Mouse (Mus musculus) liver, embryonic 11.5 days (tissue): Measurements from ENCODE around the gene Igf2bp3. TPM values are rescaled to one million over a fixed set of nuclear protein-coding genes. Genes with fewer than 3 reads are reported as not detected.

Source experiments
- ATAC-seq: fragments of 200-750 bp; cut with Nextera tagmentation; replicated peaks from 2 replicates; pipeline ENCODE4 v1.8.0; 2017; ENCODE audit warnings: moderate number of reproducible peaks, mild to moderate bottlenecking, moderate TSS enrichment, moderate library complexity; ENCODE audit not compliant: low FRiP score
- DNase-seq: peaks from one replicate; pipeline ENCODE4 v3.0.0-alpha.2; 2017; ENCODE audit warnings: low spot score
- H3K27ac ChIP-seq: fragments of 300-500 bp; sonication (generic); 2 replicates; pipeline ENCODE4 v1.5.1; 2014; ENCODE audit warnings: mild to moderate bottlenecking, low read depth, low read length, control low read depth
- H3K27me3 ChIP-seq: fragments of 300-500 bp; sonication (generic); replicated peaks from 2 replicates; pipeline ENCODE4 v1.6.1; 2014; ENCODE audit warnings: low read length, mixed read lengths; ENCODE audit not compliant: control insufficient read depth, insufficient read depth
- H3K36me3 ChIP-seq: fragments of 300-500 bp; sonication (generic); 2 replicates; pipeline ENCODE4 v1.6.1; 2014; ENCODE audit warnings: mild to moderate bottlenecking, low read length, moderate library complexity, mixed read lengths; ENCODE audit not compliant: control insufficient read depth, insufficient read depth
- H3K4me1 ChIP-seq: fragments of 300-500 bp; sonication (generic); replicated peaks from 2 replicates; pipeline ENCODE4 v1.6.1; 2014; ENCODE audit warnings: low read length, mixed read lengths; ENCODE audit not compliant: control insufficient read depth, insufficient read depth
- H3K4me2 ChIP-seq: fragments of 300-500 bp; sonication (generic); 2 replicates; pipeline ENCODE4 v1.6.1; 2014; ENCODE audit warnings: mild to moderate bottlenecking, control low read depth, moderate library complexity
- H3K4me3 ChIP-seq: fragments of 300-500 bp; sonication (generic); 2 replicates; pipeline ENCODE4 v1.5.1; 2014; ENCODE audit warnings: low read depth, low read length, control low read depth
- H3K9ac ChIP-seq: fragments of 300-500 bp; sonication (generic); 2 replicates; pipeline ENCODE4 v1.6.1; 2014; ENCODE audit warnings: low read depth, low read length, control low read depth
- H3K9me3 ChIP-seq: fragments of 300-500 bp; sonication (generic); 2 replicates; pipeline ENCODE4 v1.6.1; 2016; ENCODE audit warnings: low read length, inconsistent platforms, mixed read lengths; ENCODE audit not compliant: control insufficient read depth
- WGBS: fragments of 180-500 bp; shearing (Covaris S2); extraction: QIAGEN DNeasy Blood & Tissue Kit; methylation state at CpG from one replicate; pipeline ENCODE4 v1.1.7; 2014; 5-methylcytosine and 5-hydroxymethylcytosine counted together
- polyA plus RNA-seq: library from polyadenylated mRNA; unstranded; fragments of >200 nt; fragmentation: Nextera tagmentation; extraction: Ambion mirVana; gene quantifications from 2 replicates; pipeline ENCODE4 v1.2.1, GENCODE M21; 2014

Igf2bp3 gene
- polyA plus RNA-seq, 1 experiment from 2014 or later, result 57.8 TPM

GRCm38 (mm10) chr6:49173674-49174073, 41.1 kb downstream of the Igf2bp3 start:
- Histone ChIP-seq H3K4me2 (no peak overlapping the region), H3K4me3 (no peak overlapping the region), H3K36me3 (no peaks in the 10 kb centered on the region), H3K9ac (no peak overlapping the region), H3K4me1 (peaks cover 11% of the 10 kb centered on the region), H3K27ac (no peak overlapping the region), H3K27me3 (no peaks in the 10 kb centered on the region), H3K9me3 (no peaks in the 10 kb centered on the region)
- ATAC-seq (no peak), DNase-seq (no peak)
- 71% methylated on average over 4 of the region's 4 CpGs for WGBS

DNA sequence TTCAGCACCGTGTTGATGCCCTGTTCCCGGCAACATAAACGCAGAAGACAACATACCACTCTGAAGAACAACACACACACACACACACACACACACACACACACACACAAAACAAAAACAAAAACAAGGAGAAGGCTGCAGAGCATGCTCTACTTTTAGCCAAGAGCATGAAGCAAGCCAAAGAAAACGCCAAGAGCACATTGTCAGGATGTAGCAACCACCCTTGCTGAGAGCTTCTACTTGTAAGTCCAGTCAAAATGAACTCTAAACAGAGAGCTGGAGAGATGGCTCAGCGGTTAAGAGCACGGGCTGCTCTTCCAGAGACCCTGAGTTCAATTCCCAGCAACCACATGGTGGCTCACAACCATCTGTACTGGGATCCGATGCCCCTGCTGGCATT, 41.5 kb downstream of the Igf2bp3 start:
- peaks cover 11% of the 10 kb centered on the region for H3K4me1 ChIP-seq
- H3K9me3 ChIP-seq, result no peaks in the 10 kb centered on the region
- no peak for DNase-seq
- H3K27me3 ChIP-seq, result no peaks in the 10 kb centered on the region
- 75% methylated on average over 7 of the region's 7 CpGs for WGBS
- H3K4me2 ChIP-seq, result no peak overlapping the region
- no peaks in the 10 kb centered on the region for H3K36me3 ChIP-seq
- no peak overlapping the region for H3K27ac ChIP-seq
- H3K9ac ChIP-seq, result no peak overlapping the region
- no peak for ATAC-seq
- no peak overlapping the region for H3K4me3 ChIP-seq

DNA sequence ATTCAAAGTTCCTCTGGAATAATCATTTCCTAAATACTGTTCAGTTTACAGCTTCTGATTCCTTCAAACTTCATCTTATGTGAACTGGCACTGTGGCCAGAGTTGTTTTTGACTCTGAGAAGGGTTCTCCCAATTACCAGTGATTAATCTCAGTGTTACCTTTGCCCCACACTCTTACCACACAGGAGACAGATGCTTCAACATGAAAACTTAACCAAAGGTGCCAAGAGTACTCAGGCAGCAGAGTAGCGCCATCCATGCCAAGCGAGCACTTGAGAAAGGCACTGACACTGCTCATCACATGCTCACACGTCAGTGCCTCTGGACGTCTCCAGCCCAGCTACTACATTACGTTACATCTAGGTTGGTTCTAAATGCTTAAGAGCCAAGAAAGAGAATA, 43.5 kb downstream of the Igf2bp3 start:
- no peak overlapping the region for H3K4me2 ChIP-seq
- no peak overlapping the region for H3K4me3 ChIP-seq
- H3K9me3 ChIP-seq, result no peaks in the 10 kb centered on the region
- H3K4me1 ChIP-seq, result peaks cover 11% of the 10 kb centered on the region
- no peak for DNase-seq
- H3K36me3 ChIP-seq, result no peaks in the 10 kb centered on the region
- no peak overlapping the region for H3K9ac ChIP-seq
- H3K27ac ChIP-seq, result no peak overlapping the region
- 88% methylated on average over 5 of the region's 5 CpGs for WGBS
- no peak for ATAC-seq
- no peaks in the 10 kb centered on the region for H3K27me3 ChIP-seq

GRCm38 (mm10) chr6:49168648-49169047, 46.1 kb downstream of the Igf2bp3 start:
- no peaks in the 10 kb centered on the region for H3K36me3 ChIP-seq
- no peak for ATAC-seq
- no peak overlapping the region for H3K4me2 ChIP-seq
- H3K27ac ChIP-seq, result no peak overlapping the region
- no peak for DNase-seq
- H3K4me3 ChIP-seq, result no peak overlapping the region
- no peaks in the 10 kb centered on the region for H3K9me3 ChIP-seq
- H3K4me1 ChIP-seq, result peaks cover 8% of the 10 kb centered on the region
- no peaks in the 10 kb centered on the region for H3K27me3 ChIP-seq
- no peak overlapping the region for H3K9ac ChIP-seq
- WGBS, result 79% methylated on average over 3 of the region's 3 CpGs

GRCm38 (mm10) chr6:49167406-49167805, 47.4 kb downstream of the Igf2bp3 start:
- ATAC-seq, result no peak
- Histone ChIP-seq H3K9ac (no peak overlapping the region), H3K4me1 (peaks cover 3% of the 10 kb centered on the region), H3K27ac (no peak overlapping the region), H3K36me3 (no peaks in the 10 kb centered on the region), H3K4me2 (no peak overlapping the region), H3K4me3 (no peak overlapping the region), H3K27me3 (no peaks in the 10 kb centered on the region), H3K9me3 (no peaks in the 10 kb centered on the region)
- WGBS, result 87% methylated on average over 4 of the region's 4 CpGs
- DNase-seq, result no peak

- no peaks in the 10 kb centered on the region for H3K36me3 ChIP-seq
- ATAC-seq (no peak; the same call in 1 of the 2 replicates), DNase-seq (no peak)
- H3K9ac ChIP-seq, result no peak overlapping the region
- H3K4me3 ChIP-seq, result no peak overlapping the region
- H3K9me3 ChIP-seq, result no peaks in the 10 kb centered on the region
- H3K4me1 ChIP-seq, result peaks cover 3% of the 10 kb centered on the region; the same call in 1 of the 2 replicates
- 74% methylated on average over 8 of the region's 8 CpGs for WGBS
- no peak overlapping the region for H3K27ac ChIP-seq
- no peaks in the 10 kb centered on the region for H3K27me3 ChIP-seq
- no peak overlapping the region for H3K4me2 ChIP-seq
Measured at GRCm38 (mm10) chr6:49166318-49166717, 48.4 kb downstream of the Igf2bp3 start.

DNA sequence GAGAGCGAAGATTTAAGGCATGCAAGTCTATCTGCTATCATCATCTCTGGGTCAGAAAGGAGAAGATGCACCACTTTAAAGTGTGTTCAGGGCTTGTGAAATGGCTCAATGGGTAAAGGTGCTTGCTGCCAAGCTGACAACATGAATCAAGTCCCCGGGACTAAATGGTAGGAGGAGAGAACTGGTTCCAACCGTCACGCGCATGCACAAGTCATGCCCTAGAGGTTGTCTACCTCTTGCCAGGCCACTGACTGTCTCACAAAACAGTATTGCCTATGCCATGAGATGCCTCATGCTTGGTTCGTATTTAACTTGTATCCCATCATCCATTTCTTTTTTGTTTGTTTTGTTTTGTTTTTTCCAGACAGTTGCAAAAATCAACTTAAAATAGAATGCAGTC, 48.9 kb downstream of the Igf2bp3 start:
- H3K27me3 ChIP-seq, result no peaks in the 10 kb centered on the region
- H3K9me3 ChIP-seq, result no peaks in the 10 kb centered on the region
- ATAC-seq (no peak), DNase-seq (no peak)
- no peaks in the 10 kb centered on the region for H3K36me3 ChIP-seq
- peaks cover 3% of the 10 kb centered on the region; the same call in 1 of the 2 replicates for H3K4me1 ChIP-seq
- no peak overlapping the region for H3K4me2 ChIP-seq
- 92% methylated on average over 6 of the region's 6 CpGs for WGBS
- no peak overlapping the region for H3K27ac ChIP-seq
- no peak overlapping the region for H3K9ac ChIP-seq
- no peak overlapping the region for H3K4me3 ChIP-seq

GRCm38 (mm10) chr6:49165101-49165500, 49.7 kb downstream of the Igf2bp3 start:
- Histone ChIP-seq H3K4me2 (no peak overlapping the region), H3K4me1 (peaks cover 3% of the 10 kb centered on the region; the same call in 1 of the 2 replicates), H3K27ac (no peak overlapping the region), H3K4me3 (no peak overlapping the region), H3K9ac (no peak overlapping the region), H3K36me3 (no peaks in the 10 kb centered on the region), H3K9me3 (no peaks in the 10 kb centered on the region), H3K27me3 (no peaks in the 10 kb centered on the region)
- 80% methylated on average over 6 of the region's 6 CpGs for WGBS
- DNase-seq, result no peak
- no peak for ATAC-seq

DNA sequence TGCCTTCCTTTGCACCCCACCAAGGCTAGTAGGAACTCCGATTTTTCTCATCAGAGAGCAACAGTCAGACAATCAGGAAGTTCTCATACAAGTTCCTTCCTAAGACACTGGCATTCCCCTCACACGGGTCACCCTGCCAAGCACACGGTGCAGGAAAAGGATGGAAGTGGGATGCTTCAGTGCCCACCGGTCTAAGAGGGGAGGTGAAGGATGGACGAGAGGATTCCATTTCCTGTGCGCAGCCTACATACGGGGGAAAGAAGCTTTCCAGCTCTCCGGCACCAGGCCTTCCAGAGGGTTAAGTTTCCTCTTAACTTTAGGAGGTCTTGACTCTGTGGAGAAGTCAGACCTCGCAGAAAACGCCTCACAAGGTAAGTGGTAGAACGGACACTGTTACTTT, 50.1 kb downstream of the Igf2bp3 start:
- WGBS, result 78% methylated on average over 11 of the region's 11 CpGs
- no peak for ATAC-seq
- no peaks in the 10 kb centered on the region for H3K27me3 ChIP-seq

More for the DNA sequence above, 50.1 kb downstream of the Igf2bp3 start:
- Histone ChIP-seq H3K9me3 (no peaks in the 10 kb centered on the region), H3K36me3 (no peaks in the 10 kb centered on the region), H3K9ac (no peak overlapping the region), H3K27ac (no peak overlapping the region), H3K4me1 (0 out of 2 replicates have a peak, but pooled peaks cover 3% of the 10 kb centered on the region), H3K4me3 (no peak overlapping the region), H3K4me2 (no peak overlapping the region)
- no peak for DNase-seq
